Mouse (Mus musculus) limb, embryonic 11.5 days (tissue): ENCODE results near the gene Gjb4. TPM values are rescaled to one million over a fixed set of nuclear protein-coding genes. Genes with fewer than 3 reads are reported as not detected.

ENCODE experiments used
- ATAC-seq: fragments of 200-750 bp; cut with Nextera tagmentation; 2 replicates; pipeline ENCODE4 v1.8.0; 2017; ENCODE audit warnings: low read depth; ENCODE audit not compliant: insufficient number of reproducible peaks, low FRiP score, low TSS enrichment
- DNase-seq: peaks from one replicate; pipeline ENCODE4 v3.0.0-alpha.2; 2015; ENCODE audit warnings: low spot score
- H3K27ac ChIP-seq: fragments of 300-500 bp; sonication (generic); replicated peaks from 2 replicates; pipeline ENCODE4 v1.5.1; 2014; ENCODE audit warnings: low read depth, mild to moderate bottlenecking, low read length
- H3K27me3 ChIP-seq: fragments of 300-500 bp; sonication (generic); 2 replicates; pipeline ENCODE4 v1.6.1; 2014; ENCODE audit warnings: mild to moderate bottlenecking, low read length, mixed read lengths; ENCODE audit not compliant: control insufficient read depth, insufficient read depth
- H3K36me3 ChIP-seq: fragments of 300-500 bp; sonication (generic); 2 replicates; pipeline ENCODE4 v1.6.1; 2014; ENCODE audit warnings: mild to moderate bottlenecking, low read length, moderate library complexity, mixed read lengths; ENCODE audit not compliant: control insufficient read depth, insufficient read depth
- H3K4me1 ChIP-seq: fragments of 300-500 bp; sonication (generic); 2 replicates; pipeline ENCODE4 v1.6.1; 2014; ENCODE audit warnings: low read length, mixed read lengths; ENCODE audit not compliant: control insufficient read depth, insufficient read depth
- H3K4me2 ChIP-seq: fragments of 300-500 bp; sonication (generic); 2 replicates; pipeline ENCODE4 v1.6.1; 2014; ENCODE audit warnings: low read depth, mild to moderate bottlenecking, moderate library complexity; ENCODE audit not compliant: severe bottlenecking
- H3K4me3 ChIP-seq: fragments of 300-500 bp; sonication (generic); 2 replicates; pipeline ENCODE4 v1.5.1; 2014; ENCODE audit warnings: low read depth, low read length
- H3K9ac ChIP-seq: fragments of 300-500 bp; sonication (generic); 2 replicates; pipeline ENCODE4 v1.6.1; 2014; ENCODE audit warnings: mild to moderate bottlenecking, low read length
- H3K9me3 ChIP-seq: fragments of 300-500 bp; sonication (generic); 2 replicates; pipeline ENCODE4 v1.6.1; 2016; ENCODE audit warnings: low read length; ENCODE audit not compliant: control insufficient read depth
- WGBS: fragments of 180-500 bp; shearing (Covaris S2); extraction: QIAGEN DNeasy Blood & Tissue Kit; methylation state at CpG from one replicate; pipeline ENCODE4 v1.1.7; 2014; 5-methylcytosine and 5-hydroxymethylcytosine counted together
- polyA plus RNA-seq: library from polyadenylated mRNA; unstranded; fragments of >200 nt; fragmentation: Nextera tagmentation; extraction: Ambion mirVana; gene quantifications from 2 replicates; pipeline ENCODE4 v1.2.1, GENCODE M21; 2014

Gjb4 gene
- polyA plus RNA-seq, 1 experiment from 2014 or later = 0.13 TPM

DNA sequence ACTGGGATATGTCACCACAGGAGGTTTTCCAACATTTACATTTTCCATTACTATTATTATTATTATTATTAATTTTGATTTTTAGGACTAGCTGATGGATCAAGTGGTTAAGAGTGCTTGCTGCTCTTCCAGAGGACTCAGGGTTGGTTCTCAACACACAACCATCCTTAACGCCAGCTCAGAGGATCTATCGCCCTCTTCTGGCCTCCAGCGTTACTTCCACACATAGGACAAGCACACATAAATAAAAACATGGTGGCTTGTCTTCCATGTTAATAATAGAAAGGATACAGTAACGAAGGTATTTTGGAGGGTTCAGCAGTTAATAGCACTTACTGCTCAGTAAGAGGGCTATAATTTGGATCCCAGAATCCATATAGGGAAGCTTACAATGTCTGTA, 20.8 kb upstream of the Gjb4 start:
- Histone ChIP-seq H3K27me3 (no peaks in the 10 kb centered on the region), H3K9me3 (no peaks in the 10 kb centered on the region), H3K4me3 (no peak overlapping the region), H3K27ac (no peak overlapping the region), H3K4me1 (no peaks in the 10 kb centered on the region), H3K4me2 (no peak overlapping the region), H3K9ac (no peak overlapping the region), H3K36me3 (no peaks in the 10 kb centered on the region)
- WGBS = 83% methylated on average over 4 of the region's 4 CpGs
- DNase-seq (no peak), ATAC-seq (no peak)

DNA sequence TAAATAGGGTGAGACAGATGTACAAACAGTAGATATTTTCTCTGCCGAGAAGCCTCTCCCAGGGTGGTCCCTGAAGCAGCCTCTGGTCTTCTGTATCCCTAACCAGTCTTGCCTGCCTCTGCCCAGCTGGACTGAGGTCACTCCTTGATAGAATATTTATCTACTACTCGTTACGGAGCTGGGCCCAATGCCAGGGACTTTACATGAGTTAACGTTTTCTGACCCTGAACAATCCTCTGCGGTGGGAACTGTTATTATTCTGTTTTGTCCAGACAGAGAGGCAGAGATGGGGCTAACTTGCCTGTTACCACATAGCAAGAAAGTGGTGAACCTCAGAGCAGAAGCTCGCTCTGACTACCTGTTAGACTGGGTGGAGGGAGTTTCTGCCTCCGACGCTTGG, 19.6 kb upstream of the Gjb4 start:
- ATAC-seq (no peak), DNase-seq (no peak)
- Histone ChIP-seq H3K4me2 (no peak overlapping the region), H3K4me3 (no peak overlapping the region), H3K27ac (no peak overlapping the region), H3K9me3 (no peaks in the 10 kb centered on the region), H3K36me3 (no peaks in the 10 kb centered on the region), H3K9ac (no peak overlapping the region), H3K27me3 (no peaks in the 10 kb centered on the region), H3K4me1 (no peaks in the 10 kb centered on the region)
- 79% methylated on average over 8 of the region's 8 CpGs for WGBS

DNA sequence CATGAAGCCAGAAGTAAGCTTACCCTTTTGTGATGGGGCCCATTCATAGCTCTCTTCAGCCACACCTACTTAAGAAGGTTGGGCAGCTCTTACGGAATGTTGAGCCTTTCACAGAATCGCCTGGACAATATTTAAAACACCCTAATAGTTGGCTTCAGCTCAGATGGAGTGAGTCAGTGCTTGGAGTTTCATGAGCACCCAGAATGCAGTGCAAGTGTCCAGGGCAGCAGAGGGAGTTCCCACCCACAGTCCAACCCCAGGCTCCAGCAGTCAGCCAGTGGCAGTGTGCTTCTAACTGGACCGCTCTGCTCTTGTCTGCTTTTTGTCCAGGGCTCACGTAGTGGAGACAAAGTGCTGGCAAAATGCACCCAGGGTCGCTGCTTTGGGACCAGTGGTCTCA, 17.7 kb upstream of the Gjb4 start:
- H3K9me3 ChIP-seq = no peaks in the 10 kb centered on the region
- H3K27ac ChIP-seq = no peak overlapping the region
- H3K4me2 ChIP-seq = no peak overlapping the region
- DNase-seq (no peak), ATAC-seq (no peak)
- no peaks in the 10 kb centered on the region for H3K36me3 ChIP-seq
- no peak overlapping the region for H3K4me3 ChIP-seq
- H3K9ac ChIP-seq = no peak overlapping the region
- H3K27me3 ChIP-seq = no peaks in the 10 kb centered on the region
- H3K4me1 ChIP-seq = no peaks in the 10 kb centered on the region
- WGBS = 71% methylated on average over 5 of the region's 5 CpGs

DNA sequence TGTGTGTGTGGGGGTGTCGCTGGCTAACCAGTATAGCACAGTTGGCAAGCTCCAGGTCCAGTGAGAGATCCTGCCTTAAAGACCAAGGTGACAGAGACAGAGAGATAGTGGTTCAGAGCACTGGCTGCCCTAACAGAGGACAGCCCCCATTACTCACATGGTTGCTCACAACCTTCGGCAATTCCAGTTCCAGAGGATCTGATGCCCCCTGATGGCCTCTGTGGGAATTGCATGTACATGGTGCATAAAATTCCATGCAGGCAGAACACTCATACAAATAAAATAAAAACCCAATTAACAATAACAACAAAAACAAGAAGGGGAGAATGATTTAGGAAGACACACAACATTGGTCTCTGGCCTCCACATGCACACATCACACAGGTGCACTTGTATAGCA, 16.6 kb upstream of the Gjb4 start:
- no peak overlapping the region for H3K4me3 ChIP-seq
- H3K9ac ChIP-seq = no peak overlapping the region
- no peak for ATAC-seq
- peak; percentile 69 for DNase-seq
- peaks cover 4% of the 10 kb centered on the region for H3K4me1 ChIP-seq
- no peaks in the 10 kb centered on the region for H3K27me3 ChIP-seq
- H3K27ac ChIP-seq = no peak overlapping the region
- no peaks in the 10 kb centered on the region for H3K36me3 ChIP-seq
- H3K4me2 ChIP-seq = no peak overlapping the region
- 52% methylated on average over 2 of the region's 2 CpGs for WGBS
- H3K9me3 ChIP-seq = no peaks in the 10 kb centered on the region

DNA sequence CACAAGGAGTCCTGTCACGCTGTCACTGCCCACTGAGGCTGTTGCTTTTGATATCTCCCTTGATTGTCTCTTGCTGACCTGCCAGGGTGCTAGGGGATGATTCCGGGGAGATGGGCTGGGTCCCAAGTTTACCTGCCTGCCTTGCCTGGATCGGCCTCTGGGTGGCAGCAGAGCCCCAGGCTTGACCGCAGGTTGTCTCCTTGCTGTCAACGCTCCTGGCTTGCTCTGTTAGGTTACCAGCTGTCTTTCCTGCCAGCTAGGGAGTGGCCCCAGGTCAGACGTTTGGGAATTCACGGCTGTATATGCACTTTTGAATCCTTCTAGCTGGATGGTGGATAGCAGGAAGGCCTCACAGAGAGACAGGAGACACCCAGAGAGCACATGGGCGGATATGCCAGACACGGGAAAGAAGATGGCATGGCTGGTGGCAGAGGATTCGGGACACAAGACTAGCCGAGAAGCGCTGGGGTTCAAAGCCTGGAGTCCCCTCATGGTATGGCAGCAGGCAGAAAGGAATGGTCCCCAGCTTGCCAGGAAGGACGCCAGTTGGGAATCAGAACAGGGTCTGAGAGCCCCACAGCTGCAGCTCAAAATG, 14.6 kb upstream of the Gjb4 start:
- H3K9ac ChIP-seq = no peak overlapping the region
- H3K4me2 ChIP-seq = no peak overlapping the region
- H3K4me1 ChIP-seq = peaks cover 4% of the 10 kb centered on the region
- H3K36me3 ChIP-seq = no peaks in the 10 kb centered on the region
- H3K27ac ChIP-seq = no peak overlapping the region
- no peaks in the 10 kb centered on the region for H3K27me3 ChIP-seq
- 32% methylated on average over 13 of the region's 13 CpGs for WGBS
- no peak overlapping the region for H3K4me3 ChIP-seq
- H3K9me3 ChIP-seq = no peaks in the 10 kb centered on the region
- DNase-seq (peak; percentile 85), ATAC-seq (no peak)

DNA sequence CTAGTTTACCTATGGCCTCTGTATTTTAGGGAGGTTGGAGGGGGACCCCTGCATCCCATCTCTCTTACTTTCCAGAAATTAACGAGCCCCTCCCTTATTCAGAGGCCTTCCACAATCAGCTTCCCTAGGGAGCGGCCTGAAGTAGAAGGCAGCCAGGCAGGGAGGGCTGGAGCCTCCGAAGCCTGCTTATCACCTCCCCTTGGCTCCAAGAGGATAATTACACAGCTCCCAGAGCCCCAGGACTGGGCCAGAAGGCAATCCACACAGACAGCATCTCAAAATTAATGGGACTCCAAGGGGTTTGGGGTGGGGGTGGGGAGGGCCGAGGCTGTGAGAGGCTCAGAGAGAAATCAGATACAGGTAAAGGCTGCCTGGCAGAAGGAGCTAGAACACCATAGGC, 12.0 kb upstream of the Gjb4 start:
- Histone ChIP-seq H3K36me3 (no peaks in the 10 kb centered on the region), H3K9me3 (no peaks in the 10 kb centered on the region), H3K27me3 (no peaks in the 10 kb centered on the region), H3K4me3 (no peak overlapping the region), H3K9ac (0 out of 2 replicates have a peak overlapping the region, but pooled peaks have one; percentile 27), H3K4me1 (peaks cover 4% of the 10 kb centered on the region), H3K27ac (no peak overlapping the region), H3K4me2 (no peak overlapping the region)
- ATAC-seq = 0 out of 2 replicates have a peak, but pooled peaks have one; percentile 28
- WGBS = 6% methylated on average over 4 of the region's 4 CpGs
- no peak for DNase-seq

DNA sequence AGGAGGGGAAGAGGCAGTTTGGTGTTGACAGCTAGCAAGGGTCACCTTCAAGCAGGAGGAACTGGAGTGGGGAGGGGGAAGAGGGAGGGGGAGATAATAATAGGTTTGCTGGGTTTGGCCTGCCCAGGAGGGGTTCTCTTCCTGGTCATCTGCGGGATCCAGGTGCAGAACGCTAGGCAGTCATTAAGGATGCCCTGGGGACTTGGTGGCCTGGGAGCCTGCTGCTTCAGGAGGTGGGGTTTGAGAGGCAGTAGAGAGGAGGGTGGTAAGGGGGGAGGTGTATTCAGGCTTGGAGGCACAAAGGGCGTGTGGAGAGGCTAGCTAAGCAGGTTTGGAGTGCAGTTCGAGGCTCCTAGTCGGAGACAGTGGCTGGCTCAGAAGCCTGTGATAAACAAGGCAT, 11.6 kb upstream of the Gjb4 start:
- Histone ChIP-seq H3K4me1 (peaks cover 4% of the 10 kb centered on the region), H3K9ac (no peak overlapping the region)
- WGBS = 15% methylated on average over 5 of the region's 5 CpGs

DNA sequence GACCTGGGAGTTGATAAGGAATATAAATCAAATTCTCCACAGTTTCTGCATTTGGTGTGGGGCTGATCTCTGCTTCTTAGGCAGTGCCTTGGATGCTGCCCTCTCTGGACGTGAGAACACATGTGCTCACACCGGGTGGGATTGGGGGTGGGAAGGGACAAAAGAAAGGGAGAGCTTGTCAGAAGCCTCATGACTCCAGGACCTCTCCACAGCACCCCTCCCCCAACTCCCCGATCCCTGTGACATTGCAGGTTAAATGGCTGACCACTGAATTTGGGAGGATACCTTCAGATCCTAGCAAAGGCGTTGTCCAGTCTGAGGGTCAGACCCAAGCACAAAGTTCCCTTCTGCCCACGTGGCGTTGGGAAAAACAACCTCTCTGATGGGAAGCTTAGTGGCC, 10.6 kb upstream of the Gjb4 start:
- H3K36me3 ChIP-seq = no peaks in the 10 kb centered on the region
- no peak for DNase-seq
- no peak overlapping the region for H3K9ac ChIP-seq
- no peaks in the 10 kb centered on the region for H3K9me3 ChIP-seq
- H3K27me3 ChIP-seq = no peaks in the 10 kb centered on the region
- 75% methylated on average over 6 of the region's 6 CpGs for WGBS
- H3K27ac ChIP-seq = no peak overlapping the region
- no peak for ATAC-seq
- no peak overlapping the region for H3K4me2 ChIP-seq
- H3K4me1 ChIP-seq = peaks cover 4% of the 10 kb centered on the region
- H3K4me3 ChIP-seq = no peak overlapping the region

More for the DNA sequence above, 11.6 kb upstream of the Gjb4 start:
- H3K27me3 ChIP-seq = no peaks in the 10 kb centered on the region
- H3K36me3 ChIP-seq = no peaks in the 10 kb centered on the region
- DNase-seq = no peak
- no peak for ATAC-seq
- no peak overlapping the region for H3K4me3 ChIP-seq
- no peak overlapping the region for H3K4me2 ChIP-seq
- no peaks in the 10 kb centered on the region for H3K9me3 ChIP-seq
- H3K27ac ChIP-seq = no peak overlapping the region

DNA sequence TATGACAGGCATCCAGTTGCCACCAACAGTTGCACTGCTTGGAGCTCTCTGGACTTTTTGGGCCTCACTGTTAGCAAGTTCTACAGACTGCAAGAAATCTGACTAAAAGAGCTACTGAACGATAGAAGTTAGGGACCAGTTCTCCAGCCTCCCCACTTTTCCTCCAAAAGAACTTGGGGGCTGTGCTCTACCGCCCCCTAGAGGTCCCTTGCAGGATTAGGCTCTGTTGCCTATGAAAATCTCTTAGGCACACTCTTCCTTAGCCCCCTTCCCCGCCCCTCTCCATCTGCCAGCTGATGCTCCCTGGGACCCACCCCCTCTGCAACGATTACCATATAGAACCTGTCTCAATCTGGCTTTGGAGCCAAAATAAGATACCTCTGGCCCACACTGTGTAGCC, 9.4 kb upstream of the Gjb4 start:
- Histone ChIP-seq H3K27ac (no peak overlapping the region), H3K4me3 (no peak overlapping the region), H3K4me1 (peaks cover 4% of the 10 kb centered on the region), H3K9ac (no peak overlapping the region), H3K27me3 (no peaks in the 10 kb centered on the region; the same call in 1 of the 2 replicates), H3K9me3 (no peaks in the 10 kb centered on the region), H3K4me2 (no peak overlapping the region), H3K36me3 (no peaks in the 10 kb centered on the region)
- WGBS = 57% methylated on average over 4 of the region's 4 CpGs
- ATAC-seq (no peak), DNase-seq (no peak)
